Mouse (Mus musculus): ENCODE results near the gene Sbk2.

DNA sequence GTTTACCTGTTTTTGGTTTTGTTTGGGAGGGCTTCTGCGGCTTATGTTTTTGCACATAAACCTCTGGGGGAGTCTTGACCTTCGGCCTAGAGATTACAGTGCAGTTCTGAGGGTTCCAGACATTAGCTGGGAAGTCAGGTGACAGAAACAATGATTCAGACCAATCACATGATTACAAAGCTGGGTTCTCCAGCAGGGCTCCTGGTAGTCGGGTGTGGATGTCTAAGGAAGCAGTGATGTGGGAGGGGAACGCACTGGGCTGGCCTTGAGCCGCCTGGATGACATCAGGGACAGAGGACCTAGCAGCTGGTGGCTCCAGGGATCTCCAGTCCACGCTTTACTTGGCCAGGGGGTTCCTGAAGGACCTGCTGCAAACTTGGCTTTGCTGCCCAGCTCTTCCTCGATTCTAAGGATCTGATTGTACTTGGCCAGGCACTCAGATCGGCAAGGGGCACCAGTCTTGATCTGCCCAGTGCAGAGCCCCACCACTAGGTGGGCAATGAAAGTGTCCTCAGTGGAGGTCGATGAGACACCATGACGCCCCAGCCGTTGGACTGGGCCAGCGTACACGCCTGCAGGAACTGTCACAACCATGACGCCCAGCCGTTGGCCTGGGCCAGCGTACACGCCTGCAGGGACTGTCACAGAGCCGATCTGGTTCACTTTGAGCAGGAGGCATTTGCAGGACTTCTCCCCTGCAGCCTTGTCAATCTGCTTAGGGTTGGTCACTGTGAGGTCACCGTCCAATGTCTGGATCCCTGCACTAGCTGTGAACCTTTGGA, 13.5 kb downstream of the Sbk2 start:
- TF ChIP-seq CTCF (IDR thresholded peaks at IDR 0.05; ENCODE audit: low read depth, low read length): no peak
- no peak for TF ChIP-seq POLR2A (IDR thresholded peaks at IDR 0.05; ENCODE audit: borderline replicate concordance, low read depth, low read length)

All from bone marrow macrophage, adult 2 months (primary cell).